Mouse (Mus musculus) spleen, adult 2 months (tissue): ENCODE measurements around the gene Grm1. TPM values are rescaled to one million over a fixed set of nuclear protein-coding genes. Genes with fewer than 3 reads are reported as not detected.

Experiments used
- DNase-seq, 2 experiments: peaks; one replicate each; pipeline versions ENCODE4 v3.0.0 to v3.0.0-alpha.2; 2012 to 2021; ENCODE audit warnings: low spot score in 2 of 2, low read depth in 1 of 2
- H3K27ac ChIP-seq: fragments of 200-500 bp; 2 replicates; pipeline ENCODE4 v1.5.1; 2012; ENCODE audit warnings: low read length, inconsistent platforms; ENCODE audit not compliant: insufficient read depth
- H3K27me3 ChIP-seq: fragments of 200-500 bp; 2 replicates; pipeline ENCODE4 v1.6.1; 2012; ENCODE audit warnings: mild to moderate bottlenecking, moderate library complexity, low read length, inconsistent platforms; ENCODE audit not compliant: control insufficient read depth, insufficient read depth
- H3K36me3 ChIP-seq: fragments of 200-500 bp; 2 replicates; pipeline ENCODE4 v1.6.1; 2012; ENCODE audit warnings: mild to moderate bottlenecking, low read length, inconsistent platforms; ENCODE audit not compliant: control insufficient read depth, insufficient read depth
- H3K4me1 ChIP-seq: fragments of 200-500 bp; 2 replicates; pipeline ENCODE4 v1.6.1; 2011; ENCODE audit warnings: inconsistent platforms; ENCODE audit not compliant: control insufficient read depth, insufficient read depth, insufficient read length
- H3K4me3 ChIP-seq: fragments of 200-500 bp; 2 replicates; pipeline ENCODE4 v1.5.1; 2011; ENCODE audit warnings: mild to moderate bottlenecking, inconsistent platforms; ENCODE audit not compliant: insufficient read depth, insufficient read length; ENCODE audit errors: extremely low read depth
- CTCF ChIP-seq: fragments of 200-500 bp; IDR thresholded peaks from 2 replicates; pipeline ENCODE4 v1.5.1; 2011; ENCODE audit warnings: mild to moderate bottlenecking, inconsistent platforms; ENCODE audit not compliant: insufficient read depth, insufficient read length, insufficient replicate concordance; ENCODE audit errors: extremely low read depth
- POLR2A ChIP-seq: fragments of 200-500 bp; IDR thresholded peaks from 2 replicates; pipeline ENCODE4 v1.6.1; 2011; ENCODE audit warnings: low read depth, low read length, inconsistent platforms
- WGBS: fragments of 180-500 bp; shearing (Covaris S2); methylation state at CpG from one replicate; pipeline ENCODE4 v1.1.7; 2018; 5-methylcytosine and 5-hydroxymethylcytosine counted together
- polyA plus RNA-seq: library from polyadenylated mRNA; depleted of rRNA; stranded (reverse); fragments of >200 nt; gene quantifications from 2 replicates; pipeline ENCODE4 v1.2.3, GENCODE M21; 2012

Grm1 gene
- polyA plus RNA-seq, 1 experiment: 0.12 TPM

GRCm38 (mm10) chr10:10733092-10733491 lies 349.1 kb downstream of the Grm1 start:
- 16% methylated on average over 5 of the region's 5 CpGs for WGBS
- Histone ChIP-seq H3K36me3 (no peaks in the 10 kb centered on the region), H3K4me3 (no peak overlapping the region), H3K4me1 (no peaks in the 10 kb centered on the region), H3K27ac (no peak overlapping the region), H3K27me3 (no peaks in the 10 kb centered on the region)
- DNase-seq: no peak
- TF ChIP-seq POLR2A (no peak), CTCF (no peak)

GRCm38 (mm10) chr10:10726501-10726900 lies 355.7 kb downstream of the Grm1 start:
- Histone ChIP-seq H3K36me3 (no peaks in the 10 kb centered on the region), H3K4me1 (no peaks in the 10 kb centered on the region), H3K27ac (no peak overlapping the region), H3K27me3 (no peaks in the 10 kb centered on the region), H3K4me3 (no peak overlapping the region)
- DNase-seq: no peak
- TF ChIP-seq POLR2A (no peak), CTCF (no peak)
- WGBS: 93% methylated on average over 3 of the region's 3 CpGs

- Histone ChIP-seq H3K27ac (no peak overlapping the region), H3K4me3 (no peak overlapping the region), H3K36me3 (no peaks in the 10 kb centered on the region), H3K27me3 (no peaks in the 10 kb centered on the region), H3K4me1 (no peaks in the 10 kb centered on the region)
- no peak for TF ChIP-seq CTCF
- TF ChIP-seq POLR2A: no peak
- WGBS: 78% methylated on average over 2 of the region's 2 CpGs
- DNase-seq: no peak
These were observed 371.3 kb downstream of the Grm1 start for GRCm38 (mm10) chr10:10710837-10711236.

- Histone ChIP-seq H3K4me3 (no peak overlapping the region), H3K4me1 (no peaks in the 10 kb centered on the region), H3K36me3 (no peaks in the 10 kb centered on the region), H3K27me3 (no peaks in the 10 kb centered on the region), H3K27ac (no peak overlapping the region)
- DNase-seq: no peak
- WGBS: 95% methylated on average over 2 of the region's 2 CpGs
- no peak for TF ChIP-seq POLR2A
- no peak for TF ChIP-seq CTCF
These were observed 371.8 kb downstream of the Grm1 start for GRCm38 (mm10) chr10:10710359-10710758.

- Histone ChIP-seq H3K27me3 (no peaks in the 10 kb centered on the region), H3K36me3 (no peaks in the 10 kb centered on the region), H3K4me3 (no peak overlapping the region), H3K4me1 (no peaks in the 10 kb centered on the region), H3K27ac (no peak overlapping the region)
- DNase-seq: no peak
- WGBS: 76% methylated on average over 1 of the region's 1 CpGs
- TF ChIP-seq CTCF (no peak), POLR2A (no peak)
These were observed 374.1 kb downstream of the Grm1 start for GRCm38 (mm10) chr10:10708031-10708430.

GRCm38 (mm10) chr10:10701326-10701725 lies 380.8 kb downstream of the Grm1 start:
- Histone ChIP-seq H3K36me3 (no peaks in the 10 kb centered on the region), H3K4me1 (no peaks in the 10 kb centered on the region), H3K4me3 (no peak overlapping the region), H3K27ac (no peak overlapping the region), H3K27me3 (no peaks in the 10 kb centered on the region)
- no peak for DNase-seq
- TF ChIP-seq POLR2A (no peak), CTCF (no peak)
- 72% methylated on average over 1 of the region's 1 CpGs for WGBS

GRCm38 (mm10) chr10:10700903-10701302 lies 381.3 kb downstream of the Grm1 start:
- DNase-seq: no peak
- H3K27me3 ChIP-seq: no peaks in the 10 kb centered on the region
- WGBS: 5% methylated on average over 1 of the region's 1 CpGs
- H3K4me1 ChIP-seq: no peaks in the 10 kb centered on the region
- TF ChIP-seq CTCF: no peak
- no peak for TF ChIP-seq POLR2A
- no peak overlapping the region for H3K4me3 ChIP-seq
- H3K36me3 ChIP-seq: no peaks in the 10 kb centered on the region
- no peak overlapping the region for H3K27ac ChIP-seq

- no peak overlapping the region for H3K27ac ChIP-seq
- H3K27me3 ChIP-seq: no peaks in the 10 kb centered on the region
- 86% methylated on average over 6 of the region's 6 CpGs for WGBS
- no peaks in the 10 kb centered on the region for H3K4me1 ChIP-seq
- H3K4me3 ChIP-seq: no peak overlapping the region
- TF ChIP-seq CTCF (no peak), POLR2A (no peak)
- H3K36me3 ChIP-seq: no peaks in the 10 kb centered on the region
- DNase-seq: no peak
These were observed 384.7 kb downstream of the Grm1 start for GRCm38 (mm10) chr10:10697497-10697896.
